Mouse (Mus musculus): ENCODE measurements around the gene 9530053A07Rik.
"Not testable (repeated sequence)": the region's sequence is repeated elsewhere in the genome, so short reads cannot be mapped to it uniquely, and the experiment has no call there.

The 9530053A07Rik gene

DNA sequence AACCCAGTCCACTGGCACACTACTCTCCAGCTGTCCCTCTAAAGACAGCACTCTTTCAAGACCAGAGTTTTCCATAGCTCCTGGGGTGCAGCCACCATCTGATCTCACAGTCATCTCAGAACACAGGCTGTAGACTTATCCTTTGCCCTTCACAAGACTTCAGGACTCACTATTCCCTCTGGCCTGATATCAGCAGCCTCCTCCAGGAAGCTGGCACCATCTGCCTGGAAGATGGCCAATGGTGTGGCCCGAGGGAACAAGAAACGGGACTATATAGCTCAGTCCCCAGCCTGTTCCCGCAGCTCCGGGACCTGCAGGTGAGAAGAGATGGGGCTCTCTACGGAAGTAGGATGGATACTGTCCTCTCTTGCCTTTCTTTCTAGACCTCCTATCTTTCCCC is at the start of gene 9530053A07Rik:
Gene 9530053A07Rik (plus strand): TSS at position 301 of the 400 bp plus-strand sequence.
- DNase-seq (ENCODE audit: low spot score in 2 of 2): no peak

- no peak for DNase-seq (ENCODE audit: low spot score in 2 of 2)
These were observed 45.1 kb upstream of the 9530053A07Rik start for GRCm38 (mm10) chr7:28084215-28084614.

- no peak for DNase-seq (ENCODE audit: low spot score in 2 of 2)
These were observed 43.0 kb upstream of the 9530053A07Rik start for GRCm38 (mm10) chr7:28086236-28086635.

DNA sequence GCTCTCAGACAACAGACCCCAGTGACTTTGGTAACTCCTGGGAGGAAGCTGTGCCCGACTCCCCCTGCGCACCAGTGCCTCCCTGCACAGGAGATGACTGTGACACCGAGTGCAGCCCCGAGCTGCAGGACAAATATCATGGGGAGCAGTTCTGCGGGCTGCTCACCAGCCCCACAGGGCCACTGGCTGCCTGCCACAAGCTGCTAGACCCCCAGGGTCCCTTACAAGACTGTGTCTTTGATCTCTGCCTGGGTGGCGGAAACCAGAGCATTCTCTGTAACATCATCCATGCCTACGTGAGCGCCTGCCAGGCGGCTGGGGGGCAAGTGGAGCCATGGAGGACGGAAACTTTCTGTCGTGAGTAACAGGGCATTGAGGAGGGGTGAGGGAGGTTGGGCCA is 35.7 kb upstream of the 9530053A07Rik start:
- DNase-seq (ENCODE audit: low spot score in 2 of 2): no peak

GRCm38 (mm10) chr7:28099101-28099500 is 30.2 kb upstream of the 9530053A07Rik start:
- no peak for DNase-seq (ENCODE audit: low spot score in 2 of 2)

DNA sequence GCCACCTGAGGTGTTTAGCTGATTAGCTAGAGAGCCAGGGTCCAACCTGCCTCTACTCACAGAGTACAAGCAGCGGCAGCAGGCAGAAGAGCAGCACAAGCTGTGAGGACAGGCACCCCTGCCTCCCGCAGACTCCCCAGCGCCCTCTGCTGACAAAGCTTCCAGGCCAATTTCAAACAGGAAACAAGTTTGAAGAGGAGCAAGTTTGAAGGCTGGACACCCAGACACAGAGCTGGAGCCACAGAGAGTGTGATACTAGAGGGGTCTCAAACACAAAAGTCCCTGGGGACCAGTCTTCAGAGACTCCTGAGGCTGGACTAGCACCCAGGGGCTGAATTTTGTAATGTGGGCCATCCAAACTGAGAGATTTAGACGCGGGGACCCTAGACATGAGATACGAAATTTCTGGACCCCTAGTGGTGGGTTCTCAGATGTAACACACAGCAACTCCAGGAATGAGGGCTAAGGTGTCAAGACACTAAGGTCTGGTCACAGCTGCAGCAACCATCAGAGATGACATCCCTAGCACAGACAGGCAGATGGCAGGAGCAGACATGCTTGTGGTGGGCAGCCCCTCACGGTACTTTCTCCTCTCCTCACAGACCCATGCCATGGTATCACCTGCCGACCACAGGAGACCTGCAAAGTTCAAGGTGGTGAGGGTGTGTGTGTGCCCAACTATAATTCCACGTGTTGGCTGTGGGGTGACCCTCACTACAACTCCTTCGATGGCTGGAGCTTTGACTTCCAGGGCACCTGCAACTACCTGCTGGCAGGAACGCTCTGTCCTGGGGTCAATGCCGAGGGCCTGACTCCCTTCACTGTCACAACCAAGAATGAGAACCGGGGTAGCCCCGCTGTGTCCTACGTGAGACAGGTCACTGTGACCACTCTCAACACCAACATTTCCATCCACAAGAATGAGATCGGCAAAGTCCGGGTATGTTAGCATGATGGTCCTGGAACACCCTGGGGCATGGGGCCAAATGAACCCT is 28.4 kb upstream of the 9530053A07Rik start:
- DNase-seq (ENCODE audit: low spot score in 2 of 2): peak; percentile 12 to 60

DNA sequence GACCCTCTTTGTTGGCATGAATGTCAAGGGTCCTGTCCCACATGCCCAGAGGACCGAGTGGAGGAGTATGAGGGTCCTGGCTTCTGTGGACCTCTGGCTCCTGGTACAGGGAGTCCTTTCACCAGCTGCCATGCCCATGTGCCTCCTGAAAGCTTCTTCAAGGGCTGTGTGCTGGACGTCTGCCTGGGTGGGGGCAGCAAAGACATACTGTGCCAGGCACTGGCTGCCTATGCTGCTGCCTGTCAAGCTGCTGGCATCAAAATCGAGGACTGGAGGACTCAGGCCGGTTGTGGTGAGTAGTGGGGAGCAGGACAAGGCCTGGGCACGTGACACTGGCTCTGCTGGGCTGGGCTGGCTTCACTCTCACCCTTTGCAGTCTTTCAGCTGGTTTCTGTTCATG is 26.3 kb upstream of the 9530053A07Rik start:
- not testable (repeated sequence) for DNase-seq (ENCODE audit: low spot score in 2 of 2)

DNA sequence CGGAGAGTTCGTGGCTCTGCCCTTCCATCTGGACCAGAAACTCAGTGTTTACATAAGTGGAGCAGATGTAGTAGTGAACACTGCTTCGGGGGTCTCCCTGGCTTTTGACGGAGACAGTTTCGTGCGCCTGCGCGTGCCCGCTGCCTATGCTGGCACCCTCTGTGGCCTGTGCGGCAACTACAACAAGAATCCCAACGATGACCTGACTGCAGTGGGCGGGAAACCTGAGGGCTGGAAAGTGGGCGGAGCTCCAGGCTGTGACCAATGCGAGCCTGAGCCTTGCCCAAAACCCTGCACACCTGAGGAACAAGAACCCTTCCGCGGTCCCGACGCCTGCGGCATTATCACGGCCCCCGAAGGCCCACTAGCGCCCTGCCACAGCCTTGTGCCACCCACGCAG is 24.6 kb upstream of the 9530053A07Rik start:
- no peak for DNase-seq (ENCODE audit: low spot score in 2 of 2)

- DNase-seq (ENCODE audit: low spot score in 2 of 2): no peak
These were observed 23.0 kb upstream of the 9530053A07Rik start for GRCm38 (mm10) chr7:28106241-28106640.

DNA sequence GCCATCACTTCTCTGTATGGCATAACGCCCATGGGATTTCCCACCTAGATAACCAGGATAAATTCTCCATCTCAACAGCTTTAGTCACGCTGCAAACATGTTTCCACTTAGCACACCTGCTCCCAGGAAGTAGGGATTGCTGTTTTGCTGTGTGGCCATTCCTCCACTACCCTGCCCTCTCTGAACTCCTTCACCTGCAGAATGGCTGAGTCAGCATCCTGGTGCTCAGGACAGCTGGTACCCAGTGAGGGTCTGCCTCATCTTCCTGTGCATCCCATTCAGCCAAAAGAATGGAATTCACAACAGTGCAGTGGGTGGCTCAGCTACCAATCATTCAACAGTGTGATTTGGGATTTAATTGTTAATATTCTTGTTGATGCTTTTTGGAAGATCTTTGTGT is 14.6 kb upstream of the 9530053A07Rik start:
- no peak for DNase-seq (ENCODE audit: low spot score in 2 of 2)

GRCm38 (mm10) chr7:28137613-28138012 is 8.3 kb downstream of the 9530053A07Rik start:
- peak in 1 of 2 experiments; percentile 31 for DNase-seq (ENCODE audit: low spot score in 2 of 2)

DNA sequence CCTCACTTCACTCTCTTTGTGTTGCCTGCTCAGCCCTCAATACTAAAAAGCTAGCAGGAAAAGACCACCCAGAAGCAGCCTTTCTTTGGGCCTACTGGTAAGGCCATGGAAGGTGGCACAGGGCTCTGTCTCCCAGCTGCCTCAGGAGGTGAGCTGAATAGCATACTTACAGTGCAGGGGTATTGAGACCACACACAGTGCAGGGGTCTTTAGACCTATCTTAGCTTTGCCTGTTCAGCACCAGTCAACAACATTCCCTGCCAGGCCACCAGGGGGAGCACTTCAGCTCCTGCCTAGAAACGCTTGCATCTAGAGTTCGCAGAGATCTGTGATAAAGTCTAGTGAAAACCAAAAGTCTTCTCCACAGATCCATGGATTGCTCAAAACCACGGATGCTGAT is 19.0 kb downstream of the 9530053A07Rik start:
- peak; percentile 54 to 79 for DNase-seq (ENCODE audit: low spot score in 2 of 2)

GRCm38 (mm10) chr7:28149841-28150240 is 20.6 kb downstream of the 9530053A07Rik start:
- no peak for DNase-seq (ENCODE audit: low spot score in 2 of 2)

GRCm38 (mm10) chr7:28151584-28152221 is 22.4 kb downstream of the 9530053A07Rik start:
- DNase-seq (ENCODE audit: low spot score in 2 of 2): peak; percentile 21 to 71

GRCm38 (mm10) chr7:28153595-28153994 is 24.3 kb downstream of the 9530053A07Rik start:
- not testable (repeated sequence) for DNase-seq (ENCODE audit: low spot score in 2 of 2)

DNA sequence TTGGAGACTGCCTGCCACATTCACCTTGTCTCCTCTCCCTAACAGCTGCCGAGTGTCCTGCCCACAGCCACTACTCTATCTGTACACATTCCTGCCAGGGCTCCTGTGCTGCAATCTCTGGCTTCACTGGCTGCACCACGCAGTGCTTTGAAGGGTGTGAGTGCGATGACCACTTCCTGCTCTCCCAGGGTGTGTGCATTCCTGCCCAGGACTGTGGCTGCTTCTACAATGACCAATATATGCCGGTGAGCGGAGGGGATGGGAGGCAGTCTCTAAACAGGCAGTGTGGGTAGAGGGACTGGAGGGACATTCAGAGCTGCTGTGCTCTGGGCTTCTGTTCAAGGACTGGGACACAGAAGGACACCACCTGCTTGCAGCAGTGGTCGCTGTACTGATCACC is 30.0 kb downstream of the 9530053A07Rik start:
- no peak for DNase-seq (ENCODE audit: low spot score in 2 of 2)

DNA sequence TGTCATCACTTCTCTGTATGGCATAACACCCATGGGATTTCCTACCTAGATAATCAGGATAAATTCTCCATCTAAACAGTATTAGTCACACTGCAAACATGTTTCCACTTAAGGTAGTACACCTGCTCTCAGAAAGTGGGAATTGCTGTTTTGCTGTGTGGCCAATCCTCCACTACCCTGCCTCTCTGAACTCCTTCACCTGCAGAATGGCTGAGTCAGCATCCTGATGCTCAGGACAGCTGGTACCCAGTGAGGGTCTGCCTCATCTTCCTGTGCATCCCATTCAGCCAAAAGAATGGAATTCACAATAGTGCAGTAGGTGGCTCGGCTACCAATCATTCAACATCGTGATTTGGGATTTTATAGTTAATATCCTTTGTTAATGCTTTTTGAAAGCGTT is 30.6 kb downstream of the 9530053A07Rik start:
- no peak for DNase-seq (ENCODE audit: low spot score in 2 of 2)

- DNase-seq (ENCODE audit: low spot score in 2 of 2): no peak
These were observed 32.0 kb downstream of the 9530053A07Rik start for GRCm38 (mm10) chr7:28161163-28161749.

DNA sequence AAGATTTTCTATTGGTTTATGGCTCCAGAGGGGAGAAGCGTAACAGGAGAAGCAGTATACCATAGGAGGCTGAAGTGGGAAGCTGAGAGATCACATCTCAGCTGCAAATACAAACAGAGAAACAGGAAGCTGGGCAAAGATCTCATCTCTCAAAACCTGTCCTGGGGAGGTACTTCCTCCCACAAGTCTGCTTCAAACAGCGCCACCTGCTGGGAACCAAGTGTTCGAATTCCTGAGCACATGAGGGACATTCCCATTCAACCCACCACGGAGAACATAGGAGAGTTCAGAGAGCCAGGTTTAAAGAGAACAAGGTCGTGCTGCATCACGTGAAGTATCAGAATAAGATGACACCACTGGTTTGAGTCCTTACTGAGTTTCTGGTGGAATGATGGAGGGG is 36.1 kb downstream of the 9530053A07Rik start:
- no peak for DNase-seq (ENCODE audit: low spot score in 2 of 2)

DNA sequence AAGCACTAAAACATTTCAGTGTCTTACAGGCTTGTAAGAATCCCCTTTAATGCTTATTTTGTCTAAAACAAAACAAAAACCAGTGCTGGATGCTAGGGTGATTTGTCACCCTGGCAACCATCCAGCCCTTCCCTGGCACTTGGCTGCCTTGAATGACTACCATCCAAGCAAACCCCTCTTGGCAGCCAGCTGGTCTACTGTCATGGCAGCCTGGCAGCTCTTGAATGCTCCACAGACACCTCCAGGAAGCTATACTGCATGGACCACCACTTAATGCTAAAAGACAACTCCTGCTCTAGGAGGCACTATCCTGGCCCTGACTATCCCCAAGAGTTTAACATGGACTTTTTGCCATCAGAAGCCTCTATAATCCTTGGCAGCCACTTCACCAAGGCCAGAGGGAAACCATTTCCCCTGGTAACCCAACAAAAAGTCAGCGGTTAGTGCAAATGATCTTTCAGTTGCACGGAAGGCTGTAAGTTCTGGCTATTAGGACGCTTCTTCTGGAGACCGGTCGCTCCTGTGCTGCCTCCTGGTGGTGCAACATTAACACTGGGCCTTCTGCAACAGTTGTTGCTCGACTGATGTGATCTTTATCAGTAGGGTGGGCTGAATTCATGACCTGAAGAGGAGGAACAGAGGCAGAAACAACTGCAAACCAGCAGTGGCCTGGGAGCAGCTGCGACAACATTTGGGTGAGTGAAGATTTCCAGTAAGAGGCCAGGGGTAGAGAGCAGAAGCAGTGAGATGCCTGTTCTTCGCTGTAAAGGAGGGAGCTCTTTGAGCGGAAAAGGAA is 39.3 kb downstream of the 9530053A07Rik start:
- DNase-seq (ENCODE audit: low spot score in 2 of 2): peak; percentile 61 to 87

All from spleen, postnatal 10 days (tissue).